Mouse (Mus musculus): ENCODE results near the gene Trp63. TPM values are rescaled to one million over a fixed set of nuclear protein-coding genes. Genes with fewer than 3 reads are reported as not detected.

The Trp63 gene
- polyA plus RNA-seq, 1 experiment: not detected

DNA sequence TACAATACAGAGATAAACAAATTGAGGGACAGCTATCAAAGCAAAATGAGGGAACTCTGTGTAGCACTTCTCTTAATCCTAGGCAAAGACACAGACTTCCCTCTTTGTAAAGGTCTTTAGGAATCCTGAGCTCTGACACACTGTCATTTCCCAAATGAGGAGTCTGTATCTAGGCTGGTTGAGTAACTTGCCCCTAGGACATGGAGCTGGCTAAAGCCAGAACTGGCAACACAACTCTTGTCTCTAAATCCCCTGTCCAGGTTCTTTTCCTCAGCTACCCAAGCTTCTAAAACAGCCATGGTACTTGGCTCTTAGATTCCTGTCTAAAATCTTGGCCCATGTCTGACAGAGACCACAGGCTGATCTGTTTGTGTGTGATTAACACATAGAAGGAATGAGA, 116.1 kb downstream of the Trp63 start:
- Histone ChIP-seq H3K27ac (ENCODE audit: insufficient read depth, low read depth, low read length) (no peak overlapping the region), H3K4me3 (ENCODE audit: insufficient read depth, low read depth, low read length) (no peak overlapping the region), H3K4me1 (ENCODE audit: control insufficient read depth, insufficient read depth, low read length) (no peaks in the 10 kb centered on the region)
- no peak for TF ChIP-seq POLR2A (IDR thresholded peaks at IDR 0.05; ENCODE audit: insufficient read depth, low read depth, low read length)
- no peak for TF ChIP-seq CTCF (IDR thresholded peaks at IDR 0.05; ENCODE audit: insufficient read depth, low read depth, low read length)

DNA sequence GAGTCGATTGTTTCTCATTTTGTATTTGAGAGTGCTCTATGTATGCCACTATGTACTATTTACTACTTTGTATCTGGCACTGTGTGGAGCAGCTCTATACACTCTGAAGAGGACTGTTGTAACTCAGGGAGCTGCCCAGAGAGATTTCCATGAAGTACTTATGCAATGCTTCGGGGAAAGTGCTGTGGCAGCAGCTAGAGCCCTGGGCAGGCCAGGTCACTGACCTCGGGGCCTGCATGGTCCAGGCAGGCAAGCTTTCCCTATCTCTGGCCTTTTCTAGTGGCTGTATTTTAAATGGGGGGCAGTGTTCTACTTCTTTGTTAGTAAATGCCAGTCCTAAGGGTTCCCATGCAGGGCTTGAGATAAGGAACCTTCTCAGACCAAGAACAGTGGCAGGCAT, 121.4 kb downstream of the Trp63 start:
- no peaks in the 10 kb centered on the region for H3K4me1 ChIP-seq (ENCODE audit: control insufficient read depth, insufficient read depth, low read length)
- WGBS: 81% methylated on average over 3 of the region's 3 CpGs
- H3K27ac ChIP-seq (ENCODE audit: insufficient read depth, low read depth, low read length): no peak overlapping the region
- no peak overlapping the region for H3K4me3 ChIP-seq (ENCODE audit: insufficient read depth, low read depth, low read length)
- TF ChIP-seq CTCF (IDR thresholded peaks at IDR 0.05; ENCODE audit: insufficient read depth, low read depth, low read length) (no peak), POLR2A (IDR thresholded peaks at IDR 0.05; ENCODE audit: insufficient read depth, low read depth, low read length) (no peak)

DNA sequence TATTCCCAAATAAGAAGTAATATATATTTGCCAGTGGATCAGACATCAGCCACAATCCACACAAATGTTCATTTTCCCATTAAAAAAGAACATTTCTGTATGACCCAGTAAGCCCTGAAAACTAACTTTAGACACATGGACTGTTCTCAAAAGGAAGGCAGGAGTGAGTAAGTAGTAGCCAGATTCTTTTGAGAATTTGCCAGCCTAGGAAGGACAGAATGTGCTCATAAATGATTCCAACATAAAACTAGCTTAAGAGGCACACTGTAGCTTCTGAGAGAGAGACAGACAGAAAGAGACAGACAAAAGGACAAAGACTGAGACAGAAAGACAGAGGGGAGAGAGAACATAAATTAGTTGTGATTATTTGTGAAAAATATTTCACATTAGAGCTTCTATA, 123.6 kb downstream of the Trp63 start:
- TF ChIP-seq POLR2A (IDR thresholded peaks at IDR 0.05; ENCODE audit: insufficient read depth, low read depth, low read length) (no peak), CTCF (IDR thresholded peaks at IDR 0.05; ENCODE audit: insufficient read depth, low read depth, low read length) (no peak)
- H3K4me3 ChIP-seq (ENCODE audit: insufficient read depth, low read depth, low read length): no peak overlapping the region
- H3K4me1 ChIP-seq (ENCODE audit: control insufficient read depth, insufficient read depth, low read length): no peaks in the 10 kb centered on the region
- H3K27ac ChIP-seq (ENCODE audit: insufficient read depth, low read depth, low read length): no peak overlapping the region

GRCm38 (mm10) chr16:25817753-25818624, 134.4 kb downstream of the Trp63 start:
- H3K4me3 ChIP-seq (ENCODE audit: insufficient read depth, low read depth, low read length): no peak overlapping the region
- H3K27ac ChIP-seq (ENCODE audit: insufficient read depth, low read depth, low read length): no peak overlapping the region
- H3K4me1 ChIP-seq (ENCODE audit: control insufficient read depth, insufficient read depth, low read length): no peaks in the 10 kb centered on the region
- TF ChIP-seq POLR2A (IDR thresholded peaks at IDR 0.05; ENCODE audit: insufficient read depth, low read depth, low read length) (no peak), CTCF (IDR thresholded peaks at IDR 0.05; ENCODE audit: insufficient read depth, low read depth, low read length) (no peak)
- WGBS: 48% methylated on average over 10 of the region's 10 CpGs

DNA sequence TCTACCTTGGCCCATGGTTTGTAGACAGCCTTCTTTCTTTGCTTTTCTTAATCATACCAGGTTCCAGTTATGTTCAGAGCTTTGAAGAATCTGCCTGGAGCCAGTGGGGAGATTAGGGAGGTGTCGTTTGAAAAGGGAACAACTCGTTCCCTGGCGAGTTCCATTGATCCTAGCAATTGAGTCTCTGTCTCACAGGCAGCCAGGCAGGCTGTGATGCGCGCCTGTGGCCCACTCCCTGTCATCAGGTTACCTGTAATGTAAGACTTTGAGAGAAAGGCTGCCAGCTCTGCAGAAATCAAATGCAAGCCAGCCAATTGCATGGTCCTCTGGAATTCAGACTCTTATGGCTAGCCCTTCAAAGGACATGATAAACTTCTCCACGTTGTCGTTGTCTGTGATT, 142.5 kb downstream of the Trp63 start:
- no peak overlapping the region for H3K27ac ChIP-seq (ENCODE audit: insufficient read depth, low read depth, low read length)
- WGBS: 81% methylated on average over 7 of the region's 7 CpGs
- TF ChIP-seq POLR2A (IDR thresholded peaks at IDR 0.05; ENCODE audit: insufficient read depth, low read depth, low read length) (no peak), CTCF (IDR thresholded peaks at IDR 0.05; ENCODE audit: insufficient read depth, low read depth, low read length) (no peak)
- no peaks in the 10 kb centered on the region for H3K4me1 ChIP-seq (ENCODE audit: control insufficient read depth, insufficient read depth, low read length)
- no peak overlapping the region for H3K4me3 ChIP-seq (ENCODE audit: insufficient read depth, low read depth, low read length)

- H3K4me1 ChIP-seq (ENCODE audit: control insufficient read depth, insufficient read depth, low read length): no peaks in the 10 kb centered on the region
- WGBS: 63% methylated on average over 4 of the region's 4 CpGs
- no peak overlapping the region for H3K27ac ChIP-seq (ENCODE audit: insufficient read depth, low read depth, low read length)
- no peak for TF ChIP-seq POLR2A (IDR thresholded peaks at IDR 0.05; ENCODE audit: insufficient read depth, low read depth, low read length)
- TF ChIP-seq CTCF (IDR thresholded peaks at IDR 0.05; ENCODE audit: insufficient read depth, low read depth, low read length): no peak
- H3K4me3 ChIP-seq (ENCODE audit: insufficient read depth, low read depth, low read length): no peak overlapping the region
These were observed 149.0 kb downstream of the Trp63 start for GRCm38 (mm10) chr16:25832576-25832975.

DNA sequence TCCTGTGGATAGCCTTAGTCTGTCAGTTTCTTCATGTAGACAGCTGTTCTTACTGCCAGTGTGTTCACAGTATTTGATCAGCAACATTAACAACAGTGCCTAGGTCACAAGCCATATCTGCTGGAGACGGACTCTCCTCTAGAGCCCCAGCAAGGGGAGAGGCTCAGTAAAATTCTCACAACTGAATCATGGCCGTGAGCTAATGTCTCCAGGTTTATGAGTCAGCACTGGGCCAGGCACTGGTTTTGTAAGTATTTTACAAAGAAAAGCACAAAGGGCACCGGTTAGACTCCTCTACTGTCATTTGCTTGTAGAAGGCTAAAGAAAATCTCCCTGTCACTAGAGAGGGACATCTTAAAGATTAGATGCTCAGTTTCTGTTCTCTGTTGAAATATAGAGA, 151.7 kb downstream of the Trp63 start:
- 88% methylated on average over 3 of the region's 3 CpGs for WGBS
- no peaks in the 10 kb centered on the region for H3K4me1 ChIP-seq (ENCODE audit: control insufficient read depth, insufficient read depth, low read length)
- TF ChIP-seq CTCF (IDR thresholded peaks at IDR 0.05; ENCODE audit: insufficient read depth, low read depth, low read length): no peak
- TF ChIP-seq POLR2A (IDR thresholded peaks at IDR 0.05; ENCODE audit: insufficient read depth, low read depth, low read length): no peak
- no peak overlapping the region for H3K4me3 ChIP-seq (ENCODE audit: insufficient read depth, low read depth, low read length)
- H3K27ac ChIP-seq (ENCODE audit: insufficient read depth, low read depth, low read length): no peak overlapping the region

- TF ChIP-seq CTCF (IDR thresholded peaks at IDR 0.05; ENCODE audit: insufficient read depth, low read depth, low read length) (no peak), POLR2A (IDR thresholded peaks at IDR 0.05; ENCODE audit: insufficient read depth, low read depth, low read length) (no peak)
- WGBS: 95% methylated on average over 5 of the region's 5 CpGs
These were observed 152.2 kb downstream of the Trp63 start for GRCm38 (mm10) chr16:25835723-25836122.

DNA sequence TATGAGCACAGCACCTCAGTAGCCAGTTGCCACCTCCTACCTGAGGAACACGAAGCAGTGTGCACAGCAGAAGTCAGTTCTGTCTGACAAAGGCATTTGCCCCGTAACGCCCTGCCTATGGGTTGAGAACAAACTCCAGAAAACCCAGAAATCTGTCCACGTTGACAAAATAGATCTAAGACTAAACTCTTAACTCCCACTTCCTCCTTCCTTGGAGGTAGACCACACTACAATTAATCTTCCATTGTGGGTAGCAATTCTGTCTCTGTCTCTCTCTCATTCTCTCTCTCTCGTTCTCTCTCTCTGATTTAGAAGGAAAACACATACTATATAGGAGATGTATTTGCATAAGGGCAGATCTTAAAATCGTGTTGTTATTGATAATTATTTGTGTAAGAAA, 159.4 kb downstream of the Trp63 start:
- no peaks in the 10 kb centered on the region for H3K4me1 ChIP-seq (ENCODE audit: control insufficient read depth, insufficient read depth, low read length)

More at GRCm38 (mm10) chr16:25835723-25836122, 152.2 kb downstream of the Trp63 start:
- H3K4me1 ChIP-seq (ENCODE audit: control insufficient read depth, insufficient read depth, low read length): no peaks in the 10 kb centered on the region
- no peak overlapping the region for H3K4me3 ChIP-seq (ENCODE audit: insufficient read depth, low read depth, low read length)
- H3K27ac ChIP-seq (ENCODE audit: insufficient read depth, low read depth, low read length): no peak overlapping the region

More for the DNA sequence above, 159.4 kb downstream of the Trp63 start:
- Histone ChIP-seq H3K4me3 (ENCODE audit: insufficient read depth, low read depth, low read length) (no peak overlapping the region), H3K27ac (ENCODE audit: insufficient read depth, low read depth, low read length) (no peak overlapping the region)
- 82% methylated on average over 6 of the region's 6 CpGs for WGBS
- TF ChIP-seq CTCF (IDR thresholded peaks at IDR 0.05; ENCODE audit: insufficient read depth, low read depth, low read length) (no peak), POLR2A (IDR thresholded peaks at IDR 0.05; ENCODE audit: insufficient read depth, low read depth, low read length) (no peak)

Measured in olfactory bulb, adult 2 months (tissue).